Mouse (Mus musculus): ENCODE data around the gene Gm14139. TPM values are rescaled to one million over a fixed set of nuclear protein-coding genes. Genes with fewer than 3 reads are reported as not detected.

Gene Gm14139
- polyA plus RNA-seq, 1 experiment from 2014 or later, result not detected

Other genes starting within 250 kb of the Gm14139 start
- gene Zfp120, start 45.0 kb upstream of the Gm14139 start, polyA plus RNA-seq (2015; fragmentation: Nextera tagmentation; extraction: Ambion mirVana), result 10.4 and 11.5 TPM in 2 replicates
- gene Gm10770, start 2.1 kb upstream of the Gm14139 start, polyA plus RNA-seq (2015; fragmentation: Nextera tagmentation; extraction: Ambion mirVana), result not detected in 2 replicates
- gene Zfp937, start 36.3 kb downstream of the Gm14139 start, polyA plus RNA-seq (2015; fragmentation: Nextera tagmentation; extraction: Ambion mirVana), result 11.8 and 13.4 TPM in 2 replicates
- gene Gm21994, start 73.8 kb downstream of the Gm14139 start, polyA plus RNA-seq (2015; fragmentation: Nextera tagmentation; extraction: Ambion mirVana), result 3.3 and 3.8 TPM in 2 replicates
- 0.06 and 0.10 TPM in 2 replicates for gene Gm14124, start 75.8 kb downstream of the Gm14139 start, polyA plus RNA-seq (2015; fragmentation: Nextera tagmentation; extraction: Ambion mirVana)
- gene Gm10130, start 141.9 kb downstream of the Gm14139 start, polyA plus RNA-seq (2015; fragmentation: Nextera tagmentation; extraction: Ambion mirVana), result 2.3 and 2.4 TPM in 2 replicates
- 15.3 and 17.9 TPM in 2 replicates for gene 3300002I08Rik, start 181.0 kb downstream of the Gm14139 start, polyA plus RNA-seq (2015; fragmentation: Nextera tagmentation; extraction: Ambion mirVana)